Mouse (Mus musculus) central nervous system, embryonic 11.5 days (tissue): ENCODE results near the gene Surf4. TPM values are rescaled to one million over a fixed set of nuclear protein-coding genes. Genes with fewer than 3 reads are reported as not detected.

Source experiments
- polyA plus RNA-seq: library from polyadenylated mRNA; depleted of rRNA; stranded (reverse); fragments of >200 nt; gene quantifications from 2 replicates; pipeline ENCODE4 v1.2.3, GENCODE M21; 2012; rRNA removed

Gene Surf4
- polyA plus RNA-seq = 65.9 and 113 TPM in 2 replicates

GRCm38 (mm10) chr2:26933304-26934055 lies at the start of gene Surf4, which contains the start of gene Stkld1:
TSS of gene Surf4 (minus strand) at chr2:26933928.
TSS of gene Stkld1 (plus strand) at chr2:26934047.

GRCm38 (mm10) chr2:26973116-26973515 lies 39.4 kb upstream of the Surf4 start, which contains the start of gene Adamts13:
TSS of gene Adamts13 (plus strand) at chr2:26973416.

GRCm38 (mm10) chr2:26963923-26964723 lies 30.4 kb upstream of the Surf4 start, which contains the start of gene Rexo4:
TSS of gene Rexo4 (minus strand) at chr2:26964386.

GRCm38 (mm10) chr2:26915927-26916728 lies 17.6 kb downstream of the Surf4 start, which contains the start of the genes Surf2 and Surf1:
TSS of gene Surf2 (plus strand) at chr2:26916367.
TSS of gene Surf1 (minus strand) at chr2:26916530.

GRCm38 (mm10) chr2:26910124-26910993 lies 23.4 kb downstream of the Surf4 start, which contains the start of the genes Med22 and Rpl7a:
TSS of gene Med22 (minus strand) at chr2:26910677.
TSS of gene Rpl7a (plus strand) at chr2:26910764.

GRCm38 (mm10) chr2:26902467-26903220 lies 31.1 kb downstream of the Surf4 start, which contains the start of gene Surf6:
TSS of gene Surf6 (minus strand) at chr2:26902879.

Other genes with a start within 250 kb of the Surf4 start
- not detected in 2 replicates for gene Abo, start 68.9 kb downstream of the Surf4 start, polyA plus RNA-seq
- 28.5 and 35.8 TPM in 2 replicates for gene Surf6, start 31.0 kb downstream of the Surf4 start, polyA plus RNA-seq
- 64.0 and 77.5 TPM in 2 replicates for gene Med22, start 23.3 kb downstream of the Surf4 start, polyA plus RNA-seq
- 2,350 and 2,645 TPM in 2 replicates for gene Rpl7a, start 23.2 kb downstream of the Surf4 start, polyA plus RNA-seq
- 46.3 and 50.5 TPM in 2 replicates for gene Surf2, start 17.6 kb downstream of the Surf4 start, polyA plus RNA-seq
- 48.7 and 54.6 TPM in 2 replicates for gene Surf1, start 17.4 kb downstream of the Surf4 start, polyA plus RNA-seq
- gene Stkld1, start 119 bp upstream of the Surf4 start, polyA plus RNA-seq = 0.02 and 0.06 TPM in 2 replicates
- 65.9 and 68.0 TPM in 2 replicates for gene Rexo4, start 30.5 kb upstream of the Surf4 start, polyA plus RNA-seq
- gene Adamts13, start 39.5 kb upstream of the Surf4 start, polyA plus RNA-seq = 0.09 and 0.11 TPM in 2 replicates
- 90.2 and 91.9 TPM in 2 replicates for gene Cacfd1, start 76.0 kb upstream of the Surf4 start, polyA plus RNA-seq
- gene Slc2a6, start 94.1 kb upstream of the Surf4 start, polyA plus RNA-seq = 2.2 and 2.4 TPM in 2 replicates
- 0.05 and 7.6 TPM in 2 replicates for gene Mymk, start 138.3 kb upstream of the Surf4 start, polyA plus RNA-seq
- 7.3 and 8.3 TPM in 2 replicates for gene Adamtsl2, start 145.5 kb upstream of the Surf4 start, polyA plus RNA-seq
- 0.18 and 0.63 TPM in 2 replicates for gene Fam163b, start 208.6 kb upstream of the Surf4 start, polyA plus RNA-seq
- 0.61 and 3.2 TPM in 2 replicates for gene Dbh, start 231.3 kb upstream of the Surf4 start, polyA plus RNA-seq